Mouse (Mus musculus) c-Kit-negative CD71-positive TER-119-positive erythroid progenitor cells, embryonic 14.5 days (primary cell): ENCODE results near the gene Dennd1b.

ENCODE experiments used
- DNase-seq: peaks from one replicate; pipeline ENCODE4 v3.0.0-alpha.2; 2013; ENCODE audit warnings: low read depth, low spot score

Gene Dennd1b

GRCm38 (mm10) chr1:139192635-139193034, 229.4 kb downstream of the Dennd1b start:
- DNase-seq: no peak

GRCm38 (mm10) chr1:139194011-139194410, 230.8 kb downstream of the Dennd1b start:
- no peak for DNase-seq

- no peak for DNase-seq
Observed at GRCm38 (mm10) chr1:139194428-139195028, 231.3 kb downstream of the Dennd1b start.

GRCm38 (mm10) chr1:139203026-139203425, 239.8 kb downstream of the Dennd1b start:
- no peak for DNase-seq

- DNase-seq: no peak
Observed at GRCm38 (mm10) chr1:139206259-139206658, 243.0 kb downstream of the Dennd1b start.

GRCm38 (mm10) chr1:139209796-139210195, 246.6 kb downstream of the Dennd1b start:
- no peak for DNase-seq

- DNase-seq: no peak
Observed at GRCm38 (mm10) chr1:139210505-139210904, 247.3 kb downstream of the Dennd1b start.

- no peak for DNase-seq
Observed at GRCm38 (mm10) chr1:139215311-139215710, 252.1 kb downstream of the Dennd1b start.

GRCm38 (mm10) chr1:139223804-139224203, 260.6 kb downstream of the Dennd1b start:
- no peak for DNase-seq

- DNase-seq: no peak
Observed at GRCm38 (mm10) chr1:139224309-139224949, 261.2 kb downstream of the Dennd1b start.
